Mouse (Mus musculus): Measurements from ENCODE around the gene Tmem151a.

DNA sequence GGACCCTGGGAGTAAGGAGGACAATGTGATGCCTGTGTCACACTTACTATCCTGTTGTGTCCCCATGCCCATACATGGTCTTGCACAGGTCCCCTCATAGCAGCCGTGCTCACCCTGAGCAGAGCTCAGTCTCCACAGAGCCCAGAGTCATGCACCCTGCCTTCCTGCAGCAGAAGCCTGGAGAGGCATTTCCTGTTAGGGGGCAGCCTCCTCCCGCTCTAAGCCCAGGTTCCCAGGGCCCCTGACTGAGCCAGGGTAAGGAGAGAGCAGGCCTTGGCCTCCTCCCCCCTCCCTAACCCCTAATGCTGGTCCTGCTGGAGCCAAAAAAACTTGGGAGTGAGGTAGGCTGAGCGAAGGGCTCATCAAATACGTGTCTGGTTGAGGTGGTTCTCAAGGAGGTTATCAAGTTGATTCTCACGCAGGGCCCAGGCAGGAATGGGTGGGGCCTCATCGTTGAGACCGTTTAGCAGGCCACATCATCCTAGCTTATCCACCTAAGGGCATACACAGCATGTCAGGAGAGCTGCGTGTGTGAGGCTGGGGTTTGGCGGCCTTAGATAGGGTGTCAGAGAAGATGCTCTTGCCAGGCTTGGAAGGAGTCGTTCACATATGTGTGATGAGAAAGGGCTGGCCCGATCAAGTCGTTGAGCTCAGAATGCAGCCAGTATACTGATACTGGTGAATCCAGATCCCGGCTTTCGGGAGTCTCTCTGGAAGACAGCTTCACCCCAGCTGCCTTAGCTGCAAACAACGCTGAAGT is 18.1 kb downstream of the Tmem151a start:
- TF ChIP-seq GATA1 (IDR thresholded peaks at IDR 0.05; ENCODE audit: borderline replicate concordance, low read length) (no peak), FLI1 (IDR thresholded peaks at IDR 0.05; ENCODE audit: low read length) (no peak)
